Mouse (Mus musculus) cerebellum, adult (tissue): ENCODE results near the gene Gadd45a.

Experiments
- ATAC-seq: cut with Nextera tagmentation; 2 replicates; pipeline ENCODE4 v1.9.2; 2017; ENCODE audit warnings: mild to moderate bottlenecking, moderate library complexity, mixed read lengths; ENCODE audit not compliant: insufficient number of reproducible peaks, low FRiP score, low TSS enrichment

The Gadd45a gene

DNA sequence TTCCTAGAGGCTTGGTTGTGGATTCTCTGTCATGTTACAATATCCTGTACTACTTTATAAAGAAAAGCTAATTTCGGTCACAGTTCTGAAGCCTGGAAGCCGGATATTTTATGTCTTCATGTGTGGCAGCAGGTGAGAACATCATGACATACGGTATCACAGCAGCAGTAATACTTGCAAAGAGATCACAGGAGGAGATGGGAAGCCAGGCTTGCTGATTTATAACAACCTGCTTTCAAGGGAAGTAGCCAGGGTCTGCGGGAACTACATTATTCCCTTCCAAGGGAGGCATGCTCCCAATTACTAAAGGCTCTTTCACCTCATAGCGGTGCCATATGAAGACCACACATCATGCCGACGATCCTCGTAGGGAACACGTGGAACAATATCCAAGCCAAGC lies 48.9 kb downstream of the Gadd45a start:
- ATAC-seq = 0 out of 2 replicates have a peak, but pooled peaks have one; percentile 21

DNA sequence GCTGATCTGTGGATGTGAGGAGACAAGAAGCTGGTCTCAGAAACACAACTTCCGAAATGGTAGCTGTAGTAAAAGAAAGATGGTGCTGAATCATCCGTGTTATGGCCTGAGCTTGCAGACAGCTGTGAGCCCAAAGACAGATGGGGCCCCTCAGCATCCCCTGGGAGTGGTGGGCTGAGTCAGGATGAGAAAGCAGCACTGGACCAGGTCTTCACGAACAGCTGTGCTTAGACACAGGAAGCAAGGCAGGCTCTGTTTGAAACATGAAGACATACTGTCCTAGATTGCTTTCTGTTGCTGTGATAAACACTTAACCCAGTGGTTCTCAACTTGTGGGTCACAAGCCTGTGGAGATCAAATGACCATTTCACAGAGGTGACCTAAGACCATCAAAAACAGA lies 49.6 kb downstream of the Gadd45a start:
- ATAC-seq = no peak

DNA sequence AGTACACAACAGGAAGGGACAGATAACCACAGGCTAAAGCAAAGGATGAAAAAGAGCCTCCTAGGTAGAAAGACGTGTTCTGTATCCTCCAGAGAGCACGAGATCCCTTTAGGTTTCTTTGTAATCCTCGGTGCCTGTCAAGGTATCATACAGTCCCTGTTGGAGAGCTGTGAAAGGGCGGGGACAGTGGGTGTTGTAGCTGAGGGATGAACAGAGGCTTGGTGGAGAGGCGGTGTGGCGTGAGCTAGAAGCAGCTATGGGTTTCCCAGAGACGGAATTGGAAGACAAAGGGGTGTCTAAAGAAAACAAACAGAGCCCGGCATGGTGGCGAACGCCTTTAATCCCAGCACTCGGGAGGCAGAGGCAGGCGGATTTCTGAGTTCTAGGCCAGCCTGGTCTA lies 51.2 kb downstream of the Gadd45a start:
- ATAC-seq = no peak

DNA sequence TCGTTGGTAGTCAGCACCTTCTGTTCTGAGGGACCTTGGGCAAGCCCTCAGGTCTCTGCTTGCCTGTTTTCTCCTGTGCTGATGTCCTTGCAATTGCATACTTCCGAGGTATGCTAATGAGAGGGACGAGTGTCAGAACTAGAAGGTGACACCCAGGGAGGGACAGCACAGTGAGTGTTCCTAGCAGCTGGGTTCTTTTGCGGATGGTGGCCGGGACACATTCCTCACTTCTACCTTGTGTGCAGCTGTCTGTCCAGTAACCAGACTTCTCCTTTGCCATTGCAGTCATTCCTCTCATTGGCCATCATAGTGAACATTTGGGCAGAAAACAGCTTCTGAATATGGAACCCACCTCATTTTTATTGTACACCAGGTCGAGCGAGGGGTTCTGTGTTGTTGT lies 51.8 kb downstream of the Gadd45a start:
- no peak for ATAC-seq
